Mouse (Mus musculus): Measurements from ENCODE around the gene Ccdc51. TPM values are rescaled to one million over a fixed set of nuclear protein-coding genes. Genes with fewer than 3 reads are reported as not detected.

The Ccdc51 gene
- polyA plus RNA-seq, 1 experiment from 2014 or later: 6.8 TPM

DNA sequence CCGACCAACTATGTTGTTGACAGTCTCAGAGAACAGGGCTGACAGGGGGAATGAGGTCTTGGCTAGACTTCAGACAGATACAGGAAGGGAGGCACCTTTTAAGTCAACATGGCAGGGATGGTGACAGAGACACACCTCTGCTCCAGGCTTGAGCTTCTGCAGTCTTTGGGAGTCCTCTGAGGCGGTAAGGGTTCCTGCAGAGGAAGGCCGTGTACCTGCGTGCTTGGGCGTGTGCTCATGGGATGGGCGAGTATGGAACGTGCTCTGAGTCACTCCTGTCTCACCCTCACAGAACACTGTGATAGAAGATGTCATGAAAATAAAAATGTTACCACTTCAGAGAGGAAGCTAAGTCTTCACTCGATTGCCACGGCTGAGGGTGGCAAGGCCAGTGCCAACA, 37.3 kb downstream of the Ccdc51 start:
- no peaks in the 10 kb centered on the region for H3K27me3 ChIP-seq (replicated peaks; ENCODE audit: insufficient read depth, low read length)
- no peak overlapping the region for H3K4me2 ChIP-seq (replicated peaks; ENCODE audit: low read depth, low read length)
- 0 out of 2 replicates have a peak, but pooled peaks cover 4% of the 10 kb centered on the region for H3K36me3 ChIP-seq (ENCODE audit: insufficient read depth, low read length)
- TF ChIP-seq EP300 (IDR thresholded peaks at IDR 0.05) (no peak), CTCF (IDR thresholded peaks at IDR 0.05) (no peak)
- no peaks in the 10 kb centered on the region for H3K9me3 ChIP-seq (ENCODE audit: low read length)
- H3K4me1 ChIP-seq (ENCODE audit: insufficient read depth, low read depth, low read length): no peaks in the 10 kb centered on the region
- H3K4me3 ChIP-seq (ENCODE audit: low read depth, low read length): no peak overlapping the region
- H3K27ac ChIP-seq (ENCODE audit: low read length): no peak overlapping the region
- 77% methylated on average over 9 of the region's 9 CpGs for WGBS
- H3K9ac ChIP-seq (replicated peaks; ENCODE audit: low read depth): no peak overlapping the region
- no peak for DNase-seq (ENCODE audit: low spot score)
- peak; percentile 16; the same call in 1 of the 2 replicates for ATAC-seq

DNA sequence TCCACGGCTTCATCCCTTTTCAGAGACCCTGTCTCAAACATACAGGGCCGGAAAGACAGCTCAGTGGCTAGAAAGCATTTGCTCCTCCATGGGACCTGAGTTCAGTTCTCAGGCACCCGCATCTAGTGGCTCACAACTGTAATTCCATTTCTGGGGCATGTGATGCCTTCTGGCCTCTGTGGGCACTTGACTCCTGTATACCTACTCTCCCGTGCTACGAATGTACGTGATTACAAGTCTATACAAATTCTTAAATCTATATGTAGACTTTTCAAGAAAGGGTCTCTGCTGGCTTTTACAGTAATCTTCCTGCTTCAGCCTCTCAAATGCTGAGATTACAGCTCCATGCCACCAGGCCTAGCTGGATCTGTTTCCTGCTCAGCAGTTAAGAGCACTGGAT, 38.7 kb downstream of the Ccdc51 start:
- H3K9me3 ChIP-seq (ENCODE audit: low read length): no peaks in the 10 kb centered on the region
- no peak for TF ChIP-seq EP300 (IDR thresholded peaks at IDR 0.05)
- no peak for TF ChIP-seq CTCF (IDR thresholded peaks at IDR 0.05)
- 81% methylated on average over 6 of the region's 6 CpGs for WGBS
- no peak overlapping the region for H3K4me3 ChIP-seq (ENCODE audit: low read depth, low read length)
- H3K4me1 ChIP-seq (ENCODE audit: insufficient read depth, low read depth, low read length): no peaks in the 10 kb centered on the region
- H3K4me2 ChIP-seq (replicated peaks; ENCODE audit: low read depth, low read length): no peak overlapping the region
- no peaks in the 10 kb centered on the region for H3K27me3 ChIP-seq (replicated peaks; ENCODE audit: insufficient read depth, low read length)
- no peak overlapping the region for H3K27ac ChIP-seq (ENCODE audit: low read length)
- H3K9ac ChIP-seq (replicated peaks; ENCODE audit: low read depth): no peak overlapping the region
- no peak for DNase-seq (ENCODE audit: low spot score)
- no peak for ATAC-seq
- 0 out of 2 replicates have a peak, but pooled peaks cover 4% of the 10 kb centered on the region for H3K36me3 ChIP-seq (ENCODE audit: insufficient read depth, low read length)

DNA sequence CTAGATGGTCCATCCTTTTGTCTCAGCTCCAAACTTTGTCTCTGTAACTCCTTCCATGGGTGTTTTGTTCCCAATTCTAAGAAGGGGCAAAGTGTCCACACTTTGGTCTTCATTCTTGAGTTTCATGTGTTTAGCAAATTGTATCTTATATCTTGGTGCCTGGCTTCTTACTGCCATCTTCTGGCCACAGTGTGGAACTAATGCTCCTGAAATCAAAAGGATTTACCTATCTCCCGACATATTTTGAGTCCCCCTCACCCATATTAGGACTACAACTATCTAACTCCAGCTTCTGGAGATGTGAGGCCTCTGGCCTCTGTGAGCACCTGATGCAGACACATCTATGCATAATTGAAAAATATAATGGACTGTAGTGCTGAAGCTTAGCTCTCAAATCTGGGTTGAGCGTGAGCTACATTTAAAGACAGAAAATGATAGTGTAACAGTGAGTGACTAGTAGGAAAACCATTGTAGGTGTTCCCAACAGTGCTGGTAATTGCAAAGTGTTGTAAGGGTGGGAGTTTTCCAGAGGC, 40.3 kb downstream of the Ccdc51 start:
- DNase-seq (ENCODE audit: low spot score): peak; percentile 54
- no peak for ATAC-seq
- TF ChIP-seq CTCF (IDR thresholded peaks at IDR 0.05) (peak; percentile 78), EP300 (IDR thresholded peaks at IDR 0.05) (no peak)
- Histone ChIP-seq H3K9me3 (ENCODE audit: low read length) (no peaks in the 10 kb centered on the region), H3K4me3 (ENCODE audit: low read depth, low read length) (no peak overlapping the region), H3K36me3 (ENCODE audit: insufficient read depth, low read length) (0 out of 2 replicates have a peak, but pooled peaks cover 4% of the 10 kb centered on the region), H3K4me2 (replicated peaks; ENCODE audit: low read depth, low read length) (no peak overlapping the region), H3K4me1 (ENCODE audit: insufficient read depth, low read depth, low read length) (no peaks in the 10 kb centered on the region), H3K27ac (ENCODE audit: low read length) (no peak overlapping the region), H3K27me3 (replicated peaks; ENCODE audit: insufficient read depth, low read length) (no peaks in the 10 kb centered on the region), H3K9ac (replicated peaks; ENCODE audit: low read depth) (no peak overlapping the region)
- 35% methylated on average over 2 of the region's 2 CpGs for WGBS

DNA sequence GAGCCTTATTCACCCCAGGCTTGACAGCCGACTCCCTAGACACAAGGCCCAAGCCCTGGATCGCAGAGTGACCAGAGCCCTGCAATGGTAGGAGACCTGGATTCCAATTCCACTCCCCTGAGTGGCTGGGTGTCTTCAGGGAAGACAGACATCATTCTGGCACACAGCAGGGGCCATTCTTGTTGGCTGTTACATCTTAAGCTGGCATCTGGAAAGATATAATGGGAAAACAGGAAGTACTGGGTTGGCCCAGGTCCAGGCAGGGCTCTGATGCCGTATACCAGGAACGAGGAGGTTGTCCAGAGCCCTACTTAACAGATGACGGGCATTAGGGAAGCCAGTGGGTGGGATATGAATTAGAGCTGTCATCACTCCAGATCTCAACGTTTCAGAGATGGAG, 41.0 kb downstream of the Ccdc51 start:
- no peak overlapping the region for H3K4me3 ChIP-seq (ENCODE audit: low read depth, low read length)
- DNase-seq (ENCODE audit: low spot score) (peak; percentile 25), ATAC-seq (peak; percentile 22; the same call in 1 of the 2 replicates)
- no peaks in the 10 kb centered on the region for H3K4me1 ChIP-seq (ENCODE audit: insufficient read depth, low read depth, low read length)
- 30% methylated on average over 6 of the region's 6 CpGs for WGBS
- H3K9me3 ChIP-seq (ENCODE audit: low read length): no peaks in the 10 kb centered on the region
- H3K27ac ChIP-seq (ENCODE audit: low read length): no peak overlapping the region
- no peak overlapping the region for H3K4me2 ChIP-seq (replicated peaks; ENCODE audit: low read depth, low read length)
- TF ChIP-seq CTCF (IDR thresholded peaks at IDR 0.05) (no peak), EP300 (IDR thresholded peaks at IDR 0.05) (no peak)
- no peak overlapping the region for H3K9ac ChIP-seq (replicated peaks; ENCODE audit: low read depth)
- 0 out of 2 replicates have a peak, but pooled peaks cover 2% of the 10 kb centered on the region for H3K36me3 ChIP-seq (ENCODE audit: insufficient read depth, low read length)
- H3K27me3 ChIP-seq (replicated peaks; ENCODE audit: insufficient read depth, low read length): no peaks in the 10 kb centered on the region

DNA sequence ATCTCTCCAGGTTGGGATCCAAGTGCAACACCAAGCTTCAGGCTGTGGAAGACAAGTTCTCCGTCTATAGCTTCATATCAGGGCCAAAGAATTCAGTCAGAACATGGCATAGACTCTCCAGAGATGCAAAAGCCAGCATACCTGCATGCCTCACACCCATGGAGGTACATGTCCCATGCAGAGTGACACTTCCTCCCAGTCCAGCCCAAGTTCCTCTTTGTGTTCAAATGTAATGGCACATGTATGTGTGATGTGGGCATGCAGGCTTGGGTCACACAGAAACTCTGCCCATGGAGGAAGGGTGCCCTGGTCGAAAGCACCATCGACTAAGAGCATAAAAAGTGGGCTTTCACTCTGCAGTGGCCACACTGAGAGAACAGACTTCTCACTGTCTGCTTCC, 41.9 kb downstream of the Ccdc51 start:
- Histone ChIP-seq H3K4me2 (replicated peaks; ENCODE audit: low read depth, low read length) (no peak overlapping the region), H3K4me3 (ENCODE audit: low read depth, low read length) (no peak overlapping the region), H3K27me3 (replicated peaks; ENCODE audit: insufficient read depth, low read length) (no peaks in the 10 kb centered on the region), H3K36me3 (ENCODE audit: insufficient read depth, low read length) (no peaks in the 10 kb centered on the region), H3K9ac (replicated peaks; ENCODE audit: low read depth) (no peak overlapping the region), H3K9me3 (ENCODE audit: low read length) (no peaks in the 10 kb centered on the region), H3K4me1 (ENCODE audit: insufficient read depth, low read depth, low read length) (no peaks in the 10 kb centered on the region), H3K27ac (ENCODE audit: low read length) (no peak overlapping the region)
- ATAC-seq: no peak
- 88% methylated on average over 3 of the region's 3 CpGs for WGBS
- TF ChIP-seq EP300 (IDR thresholded peaks at IDR 0.05) (no peak), CTCF (IDR thresholded peaks at IDR 0.05) (no peak)
- no peak for DNase-seq (ENCODE audit: low spot score)

DNA sequence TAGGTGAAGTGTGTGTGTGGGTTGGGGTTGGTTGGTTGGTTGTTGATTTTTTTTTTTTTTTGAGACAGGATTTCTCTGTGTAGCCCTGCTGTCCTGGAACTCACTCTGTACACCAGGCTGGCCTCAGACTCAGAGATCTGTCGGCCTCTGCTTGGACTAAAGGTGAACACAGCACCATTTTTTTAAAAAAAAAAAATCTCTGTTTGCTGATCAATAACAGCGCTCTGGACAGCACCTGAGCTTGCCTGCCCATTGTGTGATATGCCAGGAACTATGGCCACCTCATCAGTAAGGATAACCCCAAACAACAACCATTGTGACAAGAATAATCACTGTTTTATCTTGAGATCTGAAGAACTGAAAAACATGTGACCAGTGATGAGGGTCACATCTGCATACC, 42.8 kb downstream of the Ccdc51 start:
- WGBS: 71% methylated on average over 2 of the region's 2 CpGs
- no peak for DNase-seq (ENCODE audit: low spot score)

DNA sequence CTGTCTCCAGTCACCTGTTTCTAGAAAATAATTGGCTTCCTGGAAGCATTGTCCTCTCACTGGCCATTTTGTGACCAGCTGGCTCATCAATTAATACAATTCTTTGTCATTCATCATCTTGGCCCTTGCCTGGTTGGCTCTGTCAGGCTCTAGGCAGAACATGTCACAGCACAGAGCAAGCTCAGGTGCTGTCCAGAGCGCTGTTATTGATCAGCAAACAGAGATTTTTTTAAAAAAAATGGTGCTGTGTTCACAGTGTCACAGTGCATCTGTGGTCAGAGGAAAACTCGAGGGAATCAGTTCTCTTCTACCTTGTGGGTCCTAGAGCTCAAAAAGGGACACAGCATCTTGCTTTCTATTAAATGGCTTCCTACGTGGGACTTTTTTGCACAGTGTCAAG, 43.2 kb downstream of the Ccdc51 start:
- no peaks in the 10 kb centered on the region for H3K36me3 ChIP-seq (ENCODE audit: insufficient read depth, low read length)

More for the DNA sequence above, 42.8 kb downstream of the Ccdc51 start:
- H3K36me3 ChIP-seq (ENCODE audit: insufficient read depth, low read length): no peaks in the 10 kb centered on the region
- H3K4me3 ChIP-seq (ENCODE audit: low read depth, low read length): no peak overlapping the region
- no peak overlapping the region for H3K9ac ChIP-seq (replicated peaks; ENCODE audit: low read depth)
- TF ChIP-seq EP300 (IDR thresholded peaks at IDR 0.05): no peak
- TF ChIP-seq CTCF (IDR thresholded peaks at IDR 0.05): no peak
- H3K9me3 ChIP-seq (ENCODE audit: low read length): no peaks in the 10 kb centered on the region
- H3K4me2 ChIP-seq (replicated peaks; ENCODE audit: low read depth, low read length): no peak overlapping the region
- no peaks in the 10 kb centered on the region for H3K27me3 ChIP-seq (replicated peaks; ENCODE audit: insufficient read depth, low read length)
- no peaks in the 10 kb centered on the region for H3K4me1 ChIP-seq (ENCODE audit: insufficient read depth, low read depth, low read length)
- H3K27ac ChIP-seq (ENCODE audit: low read length): no peak overlapping the region
- no peak for ATAC-seq

More for the DNA sequence above, 43.2 kb downstream of the Ccdc51 start:
- Histone ChIP-seq H3K27ac (ENCODE audit: low read length) (no peak overlapping the region), H3K27me3 (replicated peaks; ENCODE audit: insufficient read depth, low read length) (no peaks in the 10 kb centered on the region), H3K4me2 (replicated peaks; ENCODE audit: low read depth, low read length) (no peak overlapping the region), H3K9ac (replicated peaks; ENCODE audit: low read depth) (no peak overlapping the region), H3K4me3 (ENCODE audit: low read depth, low read length) (no peak overlapping the region), H3K4me1 (ENCODE audit: insufficient read depth, low read depth, low read length) (no peaks in the 10 kb centered on the region), H3K9me3 (ENCODE audit: low read length) (no peaks in the 10 kb centered on the region)
- ATAC-seq (no peak), DNase-seq (ENCODE audit: low spot score) (no peak)
- TF ChIP-seq CTCF (IDR thresholded peaks at IDR 0.05): no peak
- TF ChIP-seq EP300 (IDR thresholded peaks at IDR 0.05): no peak
- WGBS: 66% methylated on average over 3 of the region's 3 CpGs

Measured in lung, postnatal 0 days (tissue).